Mouse (Mus musculus) testis, postnatal 14 days (tissue): ENCODE measurements around the gene Xirp1.
"Not testable (repeated sequence)": the region's sequence is repeated elsewhere in the genome, so short reads cannot be mapped to it uniquely, and the experiment has no call there.

ENCODE experiments used
- DNase-seq: peaks from one replicate; pipeline ENCODE4 v3.0.0; 2021; ENCODE audit warnings: low spot score

The Xirp1 gene

GRCm38 (mm10) chr9:120016956-120017355 is 6.4 kb downstream of the Xirp1 start:
- DNase-seq, result no peak

- DNase-seq, result no peak
Observed at GRCm38 (mm10) chr9:120014828-120015227, 8.6 kb downstream of the Xirp1 start.

GRCm38 (mm10) chr9:120013251-120013820 is 10.1 kb downstream of the Xirp1 start:
- DNase-seq, result no peak

GRCm38 (mm10) chr9:120012781-120013180 is 10.6 kb downstream of the Xirp1 start:
- no peak for DNase-seq

- not testable (repeated sequence) for DNase-seq
Observed at GRCm38 (mm10) chr9:120012161-120012560, 11.2 kb downstream of the Xirp1 start.

- DNase-seq, result peak; percentile 72
Observed at GRCm38 (mm10) chr9:120011533-120011932, 11.9 kb downstream of the Xirp1 start.

GRCm38 (mm10) chr9:120010781-120011511 is 12.5 kb downstream of the Xirp1 start:
- DNase-seq, result peak; percentile 93

GRCm38 (mm10) chr9:120009871-120010270 is 13.5 kb downstream of the Xirp1 start:
- DNase-seq, result no peak

GRCm38 (mm10) chr9:120009226-120009841 is 14.1 kb downstream of the Xirp1 start:
- DNase-seq, result no peak

- DNase-seq, result peak; percentile 55
Observed at GRCm38 (mm10) chr9:120007833-120008232, 15.6 kb downstream of the Xirp1 start.

- no peak for DNase-seq
Observed at GRCm38 (mm10) chr9:120005936-120006335, 17.5 kb downstream of the Xirp1 start.

GRCm38 (mm10) chr9:120002893-120003292 is 20.5 kb downstream of the Xirp1 start:
- DNase-seq, result no peak

GRCm38 (mm10) chr9:120001945-120002725 is 21.3 kb downstream of the Xirp1 start:
- DNase-seq, result peak; percentile 77

- no peak for DNase-seq
Observed at GRCm38 (mm10) chr9:120000761-120001160, 22.6 kb downstream of the Xirp1 start.

GRCm38 (mm10) chr9:119999636-120000035 is 23.8 kb downstream of the Xirp1 start:
- no peak for DNase-seq

- no peak for DNase-seq
Observed at GRCm38 (mm10) chr9:119998776-119999175, 24.6 kb downstream of the Xirp1 start.

- no peak for DNase-seq
Observed at GRCm38 (mm10) chr9:119996080-119996479, 27.3 kb downstream of the Xirp1 start.

GRCm38 (mm10) chr9:119994207-119994606 is 29.2 kb downstream of the Xirp1 start:
- DNase-seq, result no peak

- DNase-seq, result no peak
Observed at GRCm38 (mm10) chr9:119993092-119993844, 30.1 kb downstream of the Xirp1 start.

- no peak for DNase-seq
Observed at GRCm38 (mm10) chr9:119991310-119991709, 32.1 kb downstream of the Xirp1 start.

GRCm38 (mm10) chr9:119988304-119988703 is 35.1 kb downstream of the Xirp1 start:
- DNase-seq, result no peak
